Mouse (Mus musculus) G1E-ER4 (cell line): ENCODE results near the gene Gm42906. TPM values are rescaled to one million over a fixed set of nuclear protein-coding genes. Genes with fewer than 3 reads are reported as not detected.

Experiments used
- GATA1 ChIP-seq: IDR thresholded peaks from one replicate; pipeline ENCODE4 v1.8.0; 2012; ENCODE audit warnings: low read length, inconsistent platforms
- polyA plus RNA-seq: library from polyadenylated mRNA; stranded (reverse); fragments of >175 nt; gene quantifications from 2 replicates; pipeline ENCODE4 v1.2.3, GENCODE M21; 2012

Gm42906 gene
- polyA plus RNA-seq, 1 experiment, result not detected

DNA sequence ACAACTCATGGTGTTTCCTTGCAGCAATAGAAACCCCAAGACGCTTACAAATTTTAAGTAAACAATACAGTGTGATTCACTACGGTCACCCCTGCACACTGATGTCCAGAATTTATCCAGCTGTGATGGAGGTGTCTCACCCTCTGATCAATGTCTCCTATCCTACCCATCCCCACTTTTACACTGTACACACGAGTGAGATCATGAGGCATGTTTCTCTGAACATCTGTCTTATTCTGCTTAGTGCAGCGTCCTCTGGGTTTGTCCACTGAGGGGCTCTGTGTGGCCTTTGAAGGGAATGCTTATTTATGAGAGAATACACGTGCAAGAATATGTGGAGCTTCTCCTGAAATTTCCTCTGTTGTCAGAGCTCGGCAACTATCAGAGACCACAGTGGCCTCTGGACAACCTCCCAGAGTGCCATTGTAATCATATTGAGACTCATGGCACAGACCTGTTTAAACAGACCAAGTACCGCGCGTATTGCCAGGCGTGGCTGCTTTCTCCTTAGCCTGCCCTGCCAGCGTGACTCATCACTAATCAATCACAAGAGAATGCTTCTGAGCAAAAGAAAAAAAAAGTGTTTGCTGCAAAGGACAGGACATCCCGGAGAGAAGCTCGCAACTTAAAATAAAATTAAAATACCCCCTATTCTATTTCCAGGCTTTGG lies 231.2 kb downstream of the Gm42906 start:
- no peak for TF ChIP-seq GATA1

GRCm38 (mm10) chr5:151193885-151194520 lies 234.0 kb downstream of the Gm42906 start:
- no peak for TF ChIP-seq GATA1

DNA sequence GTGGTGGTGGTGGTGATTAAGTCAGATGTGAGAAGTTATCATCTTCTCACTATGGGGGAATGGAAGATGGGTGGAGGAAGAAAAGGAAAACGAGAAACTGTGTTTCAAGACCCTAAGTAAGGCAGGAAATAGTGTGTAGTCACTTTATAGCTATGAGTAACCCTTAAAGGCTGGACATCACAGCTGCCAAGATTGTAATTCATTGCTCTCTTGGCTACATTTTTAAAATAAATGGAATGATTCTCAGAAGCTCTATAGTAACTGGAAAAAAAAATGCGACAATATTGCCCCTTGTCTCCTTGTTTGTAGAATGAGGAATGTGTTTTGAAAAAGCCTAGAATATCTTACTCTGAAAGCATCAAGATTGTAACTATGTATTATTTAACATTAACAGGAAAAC lies 235.7 kb downstream of the Gm42906 start:
- TF ChIP-seq GATA1, result no peak

- no peak for TF ChIP-seq GATA1
Measured at GRCm38 (mm10) chr5:151190764-151191163, 237.2 kb downstream of the Gm42906 start.

GRCm38 (mm10) chr5:151189789-151190378 lies 238.1 kb downstream of the Gm42906 start:
- TF ChIP-seq GATA1, result no peak

DNA sequence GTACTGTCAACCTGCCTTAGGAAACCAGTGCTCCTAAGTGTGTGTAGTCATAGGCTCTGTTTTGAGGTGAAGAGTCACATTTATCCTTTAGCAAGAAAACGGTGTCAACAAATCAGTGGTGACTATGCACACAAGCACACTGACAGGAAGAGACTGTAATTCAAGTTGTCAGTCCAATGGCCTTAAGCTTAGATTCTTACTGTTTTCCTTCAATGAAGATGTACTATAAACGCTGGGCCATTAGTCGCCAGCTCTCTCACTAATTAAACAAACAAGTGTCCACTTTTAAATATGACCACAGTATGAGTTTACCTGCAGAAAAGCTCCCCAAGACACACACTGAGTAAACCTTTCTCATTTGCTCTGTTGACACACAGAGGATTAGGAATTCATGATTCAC lies 238.6 kb downstream of the Gm42906 start:
- TF ChIP-seq GATA1, result no peak

DNA sequence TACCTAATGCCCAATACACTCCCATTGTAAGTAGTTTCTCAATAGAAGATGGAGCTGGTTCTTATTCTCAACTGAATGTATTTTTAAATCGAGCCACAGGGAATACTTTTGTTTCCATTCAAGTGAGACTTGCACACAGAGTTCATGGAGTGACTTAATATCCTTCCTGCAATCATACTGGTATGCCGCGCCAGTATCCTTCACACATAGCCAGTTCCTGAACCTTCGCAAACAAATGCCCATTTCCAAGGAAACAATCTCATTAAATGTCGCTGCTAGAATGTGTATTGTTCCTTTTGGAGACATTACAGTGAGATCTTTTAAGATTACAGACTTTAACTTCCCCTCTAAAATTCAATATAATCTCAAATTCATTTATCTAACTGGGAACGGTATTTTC lies 239.3 kb downstream of the Gm42906 start:
- TF ChIP-seq GATA1, result no peak

DNA sequence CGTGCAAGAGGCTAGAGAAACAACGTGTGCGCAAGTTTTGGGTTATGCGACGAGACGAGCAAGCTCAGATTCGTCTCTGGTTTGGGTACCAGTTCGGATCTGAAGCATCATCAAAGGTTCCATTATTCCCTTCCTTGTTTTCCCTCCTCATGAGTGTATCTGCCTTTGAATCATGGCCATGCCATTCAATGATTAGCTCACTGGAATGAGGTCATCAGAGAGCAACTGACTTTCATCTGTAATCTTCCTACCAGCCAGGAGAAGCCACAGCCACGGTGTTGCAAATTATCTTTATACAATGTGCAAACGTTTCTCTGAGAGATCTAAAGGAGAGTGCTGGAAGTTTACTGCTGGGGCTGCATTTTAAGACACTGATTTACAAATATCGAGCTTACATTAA lies 240.6 kb downstream of the Gm42906 start:
- TF ChIP-seq GATA1, result no peak

DNA sequence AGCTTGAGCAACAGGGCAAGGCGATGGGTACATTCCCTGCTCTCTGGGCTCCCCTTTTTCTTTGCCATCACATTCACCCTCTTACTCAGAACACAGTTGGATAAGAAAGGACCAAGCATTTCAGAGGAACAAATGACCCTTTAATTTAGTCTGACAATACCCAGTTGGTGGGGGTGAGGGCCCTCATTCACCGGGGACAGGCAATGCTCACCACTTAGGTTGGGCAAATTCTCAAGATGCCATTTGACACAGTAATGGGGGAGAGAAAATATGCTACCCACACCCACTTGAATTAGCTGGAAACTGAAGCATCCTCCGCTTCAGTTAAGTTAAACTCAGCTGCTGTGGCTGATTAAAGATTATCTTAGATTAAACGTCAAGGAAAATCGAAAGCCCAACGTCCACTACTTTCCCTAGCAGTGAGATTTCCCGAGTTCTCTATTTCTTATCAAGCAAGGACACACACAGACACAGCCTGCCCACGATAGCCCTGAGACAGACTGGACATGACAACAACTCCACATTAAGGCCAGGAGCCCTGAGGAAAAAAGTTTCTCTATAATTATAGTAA lies 242.6 kb downstream of the Gm42906 start:
- no peak for TF ChIP-seq GATA1

GRCm38 (mm10) chr5:151183656-151184240 lies 244.2 kb downstream of the Gm42906 start:
- TF ChIP-seq GATA1, result no peak

GRCm38 (mm10) chr5:151181288-151181687 lies 246.7 kb downstream of the Gm42906 start:
- no peak for TF ChIP-seq GATA1

GRCm38 (mm10) chr5:151180176-151180785 lies 247.7 kb downstream of the Gm42906 start:
- TF ChIP-seq GATA1, result no peak

DNA sequence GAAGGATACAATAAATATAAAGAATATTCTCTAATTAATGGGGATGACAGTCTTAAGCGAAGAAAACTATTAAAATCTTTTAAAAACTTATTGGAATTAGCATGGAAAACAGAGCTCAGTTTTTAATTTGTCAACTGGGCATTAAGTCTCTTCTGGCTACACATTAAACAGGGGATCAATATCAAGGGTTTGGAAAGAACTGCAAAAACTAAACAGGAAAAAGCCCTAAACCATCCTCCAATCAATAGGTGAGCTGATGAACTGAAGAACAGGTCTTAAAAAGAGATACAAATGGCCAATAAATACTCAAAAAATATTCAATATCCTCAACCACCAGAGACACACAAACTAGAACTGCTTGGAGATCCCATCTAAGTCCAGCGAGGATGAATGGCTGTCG lies 250.8 kb downstream of the Gm42906 start:
- TF ChIP-seq GATA1, result no peak

DNA sequence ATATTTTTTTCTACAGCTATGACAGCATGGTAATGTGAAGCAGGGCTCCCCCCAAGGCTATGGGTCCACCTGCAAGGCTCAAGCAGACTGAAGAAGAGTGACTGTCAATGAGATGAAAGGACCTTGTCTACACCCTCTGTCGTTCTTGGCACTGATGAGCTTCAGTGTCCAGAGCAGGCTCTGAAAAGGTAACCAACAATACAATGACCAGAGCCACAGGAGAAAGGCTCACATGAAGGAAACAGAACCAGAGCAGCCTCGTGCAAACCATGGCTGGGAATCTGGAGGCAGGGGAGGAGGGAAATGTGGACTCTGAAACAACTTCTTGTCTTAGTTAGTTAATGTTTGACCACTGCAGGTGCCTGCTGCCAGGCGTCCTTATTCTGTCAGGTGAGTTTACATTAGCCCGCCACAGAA lies 252.1 kb downstream of the Gm42906 start:
- TF ChIP-seq GATA1, result no peak
